Mouse (Mus musculus): ENCODE measurements around the gene Ascc1. TPM values are rescaled to one million over a fixed set of nuclear protein-coding genes. Genes with fewer than 3 reads are reported as not detected.
A peak's percentile ranks its signal among the peaks of the same experiment; 100 is the strongest.

The Ascc1 gene
- polyA plus RNA-seq, 2 experiments: 10.7 to 16.8 TPM

DNA sequence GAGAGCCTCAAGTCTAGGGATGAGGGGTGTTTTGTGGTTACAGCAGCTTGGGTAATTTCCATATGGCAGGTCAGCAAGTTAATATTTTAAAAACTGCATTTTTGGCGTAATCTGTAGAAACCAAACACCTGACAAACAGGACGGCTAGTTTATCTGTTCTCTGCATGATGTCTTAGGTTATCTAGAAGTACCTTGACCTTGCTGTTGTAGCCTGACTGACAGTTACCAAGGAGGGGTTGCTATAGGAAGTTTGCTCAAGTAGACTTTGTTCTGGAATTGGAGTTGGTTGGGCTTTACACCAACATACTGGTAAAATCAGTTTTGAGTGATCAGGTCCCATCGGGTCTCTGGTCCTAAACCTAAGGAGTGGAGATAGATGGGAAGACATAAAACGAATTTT is 33.1 kb downstream of the Ascc1 start:
- Histone ChIP-seq H3K27ac (no peak overlapping the region), H3K9ac (replicated peaks) (no peak overlapping the region), H3K36me3 (replicated peaks; ENCODE audit: control insufficient read depth, insufficient read depth, low read depth) (no peaks in the 10 kb centered on the region), H3K27me3 (ENCODE audit: control insufficient read depth, insufficient read depth, low read length) (no peaks in the 10 kb centered on the region), H3K4me1 (replicated peaks; ENCODE audit: control insufficient read depth in 2 of 2, insufficient read depth in 2 of 2, low read length in 1 of 2) (peaks cover 4 to 14% of the 10 kb centered on the region in 2 experiments), H3K9me3 (ENCODE audit: control insufficient read depth, low read length) (no peaks in the 10 kb centered on the region), H3K4me3 (ENCODE audit: insufficient read depth in 1 of 2, low read depth in 2 of 2, low read length in 2 of 2) (no peak overlapping the region), H3K4me2 (ENCODE audit: low read depth) (no peak overlapping the region)
- DNase-seq (ENCODE audit: low read depth in 3 of 3, low spot score in 3 of 3): peak; percentile 9 to 12 (median 9)
- TF ChIP-seq CTCF (IDR thresholded peaks at IDR 0.05; ENCODE audit: low read depth) (no peak), EP300 (IDR thresholded peaks at IDR 0.05; ENCODE audit: low read depth) (peak; percentile 68)
- WGBS (ENCODE audit: insufficient replicate concordance): 29% methylated on average over 4 of the region's 4 CpGs
- ATAC-seq (ENCODE audit: insufficient read depth): no peak

DNA sequence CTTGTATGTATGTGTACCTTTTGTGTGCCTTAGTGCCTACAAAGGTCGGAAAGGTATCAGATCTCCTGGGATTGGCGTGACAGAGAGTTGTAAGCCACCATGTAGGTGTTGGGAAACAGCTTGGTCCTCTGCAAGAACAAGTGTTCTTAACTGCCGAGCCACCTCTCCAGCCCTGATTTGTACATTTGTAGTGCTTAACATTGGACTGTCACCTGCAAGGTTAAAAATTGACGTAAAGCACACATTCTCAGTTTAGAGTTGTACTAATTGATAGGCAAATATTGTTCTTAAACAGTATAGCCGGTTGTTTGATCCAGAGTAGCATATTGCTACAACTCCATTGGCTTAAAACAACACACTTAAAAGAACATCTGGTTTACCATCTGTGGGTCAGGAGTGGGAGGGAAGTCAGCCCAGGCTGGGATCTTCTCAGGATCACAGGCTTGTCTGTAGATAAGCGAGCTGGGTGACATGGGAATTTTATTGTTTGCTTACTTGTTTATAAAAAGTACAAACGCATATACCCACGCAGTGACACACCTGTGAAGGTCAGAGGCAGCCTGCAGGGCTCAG is 39.8 kb downstream of the Ascc1 start:
- 0 out of 4 replicates have a peak, but pooled peaks cover 0 to 2% of the 10 kb centered on the region in 2 experiments for H3K4me1 ChIP-seq (replicated peaks; ENCODE audit: control insufficient read depth in 2 of 2, insufficient read depth in 2 of 2, low read length in 1 of 2)
- H3K9ac ChIP-seq (replicated peaks): no peak overlapping the region
- DNase-seq (ENCODE audit: low read depth in 3 of 3, low spot score in 3 of 3): no peak
- H3K27me3 ChIP-seq (ENCODE audit: control insufficient read depth, insufficient read depth, low read length): no peaks in the 10 kb centered on the region
- H3K27ac ChIP-seq: no peak overlapping the region
- H3K9me3 ChIP-seq (ENCODE audit: control insufficient read depth, low read length): no peaks in the 10 kb centered on the region
- no peak for TF ChIP-seq CTCF (IDR thresholded peaks at IDR 0.05; ENCODE audit: low read depth)
- no peak for TF ChIP-seq EP300 (IDR thresholded peaks at IDR 0.05; ENCODE audit: low read depth)
- WGBS (ENCODE audit: insufficient replicate concordance): 68% methylated on average over 8 of the region's 8 CpGs
- H3K36me3 ChIP-seq (replicated peaks; ENCODE audit: control insufficient read depth, insufficient read depth, low read depth): no peaks in the 10 kb centered on the region
- ATAC-seq (ENCODE audit: insufficient read depth): no peak
- H3K4me2 ChIP-seq (ENCODE audit: low read depth): no peak overlapping the region
- H3K4me3 ChIP-seq (ENCODE audit: insufficient read depth in 1 of 2, low read depth in 2 of 2, low read length in 2 of 2): no peak overlapping the region

GRCm38 (mm10) chr10:60046696-60047095 is 44.1 kb downstream of the Ascc1 start:
- no peak for TF ChIP-seq EP300 (IDR thresholded peaks at IDR 0.05; ENCODE audit: low read depth)
- no peak for TF ChIP-seq CTCF (IDR thresholded peaks at IDR 0.05; ENCODE audit: low read depth)
- Histone ChIP-seq H3K36me3 (replicated peaks; ENCODE audit: control insufficient read depth, insufficient read depth, low read depth) (no peaks in the 10 kb centered on the region), H3K27me3 (ENCODE audit: control insufficient read depth, insufficient read depth, low read length) (no peaks in the 10 kb centered on the region), H3K9me3 (ENCODE audit: control insufficient read depth, low read length) (no peaks in the 10 kb centered on the region), H3K4me1 (replicated peaks; ENCODE audit: control insufficient read depth in 2 of 2, insufficient read depth in 2 of 2, low read length in 1 of 2) (0 out of 4 replicates have a peak, but pooled peaks cover 0 to 2% of the 10 kb centered on the region in 2 experiments), H3K27ac (no peak overlapping the region), H3K4me3 (ENCODE audit: insufficient read depth in 1 of 2, low read depth in 2 of 2, low read length in 2 of 2) (no peak overlapping the region), H3K9ac (replicated peaks) (no peak overlapping the region), H3K4me2 (ENCODE audit: low read depth) (no peak overlapping the region)
- DNase-seq (ENCODE audit: low read depth in 3 of 3, low spot score in 3 of 3) (no peak), ATAC-seq (ENCODE audit: insufficient read depth) (no peak)
- WGBS (ENCODE audit: insufficient replicate concordance): 75% methylated on average over 5 of the region's 5 CpGs

- TF ChIP-seq CTCF (IDR thresholded peaks at IDR 0.05; ENCODE audit: low read depth): no peak
- no peak for TF ChIP-seq EP300 (IDR thresholded peaks at IDR 0.05; ENCODE audit: low read depth)
- H3K27me3 ChIP-seq (ENCODE audit: control insufficient read depth, insufficient read depth, low read length): no peaks in the 10 kb centered on the region
- no peaks in the 10 kb centered on the region for H3K9me3 ChIP-seq (ENCODE audit: control insufficient read depth, low read length)
- H3K4me3 ChIP-seq (ENCODE audit: insufficient read depth in 1 of 2, low read depth in 2 of 2, low read length in 2 of 2): no peak overlapping the region
- H3K4me2 ChIP-seq (ENCODE audit: low read depth): no peak overlapping the region
- DNase-seq (ENCODE audit: low read depth in 3 of 3, low spot score in 3 of 3) (no peak), ATAC-seq (ENCODE audit: insufficient read depth) (no peak)
- H3K4me1 ChIP-seq (replicated peaks; ENCODE audit: control insufficient read depth in 2 of 2, insufficient read depth in 2 of 2, low read length in 1 of 2): no peaks in the 10 kb centered on the region
- no peak overlapping the region for H3K27ac ChIP-seq
- no peak overlapping the region for H3K9ac ChIP-seq (replicated peaks)
- H3K36me3 ChIP-seq (replicated peaks; ENCODE audit: control insufficient read depth, insufficient read depth, low read depth): no peaks in the 10 kb centered on the region
- 77% methylated on average over 10 of the region's 10 CpGs for WGBS (ENCODE audit: insufficient replicate concordance)
These were observed 48.0 kb downstream of the Ascc1 start for GRCm38 (mm10) chr10:60050581-60050980.

DNA sequence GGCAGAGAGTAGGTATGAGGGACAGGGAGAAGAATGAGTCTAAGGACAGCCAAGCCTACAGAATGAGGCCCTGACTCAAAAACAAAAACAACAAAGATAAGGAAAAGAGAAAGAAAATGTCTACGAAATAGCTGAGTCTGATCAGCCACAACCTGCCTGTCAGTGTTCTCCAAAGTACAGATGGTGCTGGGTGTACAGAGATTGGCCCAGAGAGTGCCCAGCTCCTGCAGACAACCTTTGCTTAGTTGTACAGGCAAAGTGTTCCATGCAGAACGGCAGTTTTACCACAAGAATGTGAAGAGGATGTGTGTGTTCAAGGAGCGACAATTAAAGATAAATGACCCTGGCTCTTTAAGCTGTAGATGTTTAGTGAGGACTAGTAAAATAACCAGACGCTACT is 50.5 kb downstream of the Ascc1 start:
- H3K9ac ChIP-seq (replicated peaks): no peak overlapping the region
- 42% methylated on average over 4 of the region's 4 CpGs for WGBS (ENCODE audit: insufficient replicate concordance)

More for the DNA sequence above, 50.5 kb downstream of the Ascc1 start:
- Histone ChIP-seq H3K4me1 (replicated peaks; ENCODE audit: control insufficient read depth in 2 of 2, insufficient read depth in 2 of 2, low read length in 1 of 2) (no peaks in the 10 kb centered on the region), H3K27me3 (ENCODE audit: control insufficient read depth, insufficient read depth, low read length) (no peaks in the 10 kb centered on the region), H3K27ac (no peak overlapping the region), H3K9me3 (ENCODE audit: control insufficient read depth, low read length) (no peaks in the 10 kb centered on the region), H3K36me3 (replicated peaks; ENCODE audit: control insufficient read depth, insufficient read depth, low read depth) (no peaks in the 10 kb centered on the region), H3K4me2 (ENCODE audit: low read depth) (no peak overlapping the region), H3K4me3 (ENCODE audit: insufficient read depth in 1 of 2, low read depth in 2 of 2, low read length in 2 of 2) (no peak overlapping the region)
- DNase-seq (ENCODE audit: low read depth in 3 of 3, low spot score in 3 of 3) (no peak), ATAC-seq (ENCODE audit: insufficient read depth) (no peak)
- no peak for TF ChIP-seq EP300 (IDR thresholded peaks at IDR 0.05; ENCODE audit: low read depth)
- TF ChIP-seq CTCF (IDR thresholded peaks at IDR 0.05; ENCODE audit: low read depth): no peak

Measured in liver, embryonic 14.5 days (tissue).